Mouse (Mus musculus) olfactory bulb, adult 2 months (tissue): ENCODE measurements around the gene Tshz2.

Experiments used
- CTCF ChIP-seq: fragments of 200-500 bp; IDR thresholded peaks from 2 replicates; pipeline ENCODE4 v1.5.1; 2012; ENCODE audit warnings: low read depth, mild to moderate bottlenecking, low read length, moderate library complexity; ENCODE audit not compliant: insufficient read depth
- POLR2A ChIP-seq: fragments of 200-500 bp; IDR thresholded peaks from 2 replicates; pipeline ENCODE4 v1.6.1; 2012; ENCODE audit warnings: mild to moderate bottlenecking, low read depth, low read length, moderate library complexity; ENCODE audit not compliant: insufficient read depth

DNA sequence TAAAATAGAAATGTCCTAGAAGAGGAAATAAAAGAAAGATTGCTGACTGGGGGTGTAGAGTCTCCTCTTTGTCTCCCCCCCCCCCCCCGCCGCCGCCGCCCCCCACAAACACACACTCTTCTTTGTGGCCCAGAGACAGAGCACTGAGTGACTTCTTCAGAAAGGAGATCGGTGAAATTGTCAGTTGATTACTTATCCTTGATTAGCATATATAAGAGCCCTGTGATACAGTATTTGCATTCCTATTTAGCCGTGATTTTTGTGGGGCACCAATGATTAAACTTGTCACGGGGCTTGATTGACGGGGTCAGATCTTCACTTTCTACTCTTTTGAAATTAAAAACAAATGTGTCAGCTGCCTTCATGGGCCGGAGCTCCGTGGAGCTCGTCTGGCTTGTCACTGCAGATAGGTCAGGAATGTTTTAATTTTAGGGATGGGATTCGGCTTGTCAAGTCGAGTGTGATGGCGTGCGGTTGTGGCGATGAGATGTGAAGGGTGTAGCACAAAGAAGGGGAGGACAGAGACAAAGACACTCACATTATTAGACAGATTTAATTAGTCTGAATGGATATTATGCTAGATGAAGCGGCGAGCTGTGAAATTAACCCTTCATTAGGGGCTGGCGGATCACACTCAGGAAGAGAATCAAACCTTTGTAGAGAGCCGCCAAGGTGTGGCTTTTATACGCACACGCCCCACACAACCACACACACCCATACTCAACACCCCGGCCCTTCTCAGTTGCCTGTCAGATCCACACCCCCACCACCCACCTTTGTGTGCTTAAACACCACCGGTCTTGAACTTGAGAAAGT is 395.9 kb downstream of the Tshz2 start:
- TF ChIP-seq CTCF (no peak), POLR2A (no peak)
